Mouse (Mus musculus) thymus, adult 2 months (tissue): ENCODE measurements around the gene Trabd2b.

Experiments used
- CTCF ChIP-seq: fragments of 200-500 bp; IDR thresholded peaks from 2 replicates; pipeline ENCODE4 v1.5.1; 2012; ENCODE audit warnings: mild to moderate bottlenecking, control low read depth, low read length, moderate library complexity, borderline replicate concordance; ENCODE audit not compliant: control insufficient read depth, poor library complexity, insufficient read depth; ENCODE audit errors: extremely low read depth
- POLR2A ChIP-seq: fragments of 200-500 bp; IDR thresholded peaks from 2 replicates; pipeline ENCODE4 v1.6.1; 2012; ENCODE audit warnings: mild to moderate bottlenecking, low read length, control low read depth, moderate library complexity; ENCODE audit not compliant: control insufficient read depth, poor library complexity, insufficient read depth; ENCODE audit errors: extremely low read depth

DNA sequence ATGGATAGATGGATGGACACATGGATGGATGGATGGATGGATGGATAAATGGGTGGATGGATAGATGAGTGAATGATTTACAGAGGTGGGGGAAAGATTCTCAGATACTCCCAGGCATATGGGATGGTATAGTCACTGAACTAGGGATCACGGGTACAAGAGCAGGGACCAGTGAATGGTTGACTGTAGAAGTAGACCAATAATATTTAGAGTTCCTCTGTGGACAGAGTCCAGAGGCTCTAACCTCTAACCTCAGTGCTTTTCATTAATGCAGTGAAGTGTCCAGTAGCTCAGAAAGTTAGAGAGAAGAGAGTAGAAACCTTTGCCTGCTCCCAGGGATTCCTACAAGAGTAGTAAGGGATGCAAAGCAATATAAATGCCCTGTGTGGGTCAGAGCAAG, 93.1 kb downstream of the Trabd2b start:
- TF ChIP-seq POLR2A (no peak), CTCF (no peak)
